Mouse (Mus musculus): ENCODE results near the gene Sept5. TPM values are rescaled to one million over a fixed set of nuclear protein-coding genes. Genes with fewer than 3 reads are reported as not detected.

Gene Sept5
- polyA plus RNA-seq, 1 experiment, result 3.6 TPM

GRCm38 (mm10) chr16:18587847-18588737, 41.7 kb downstream of the Sept5 start:
- H3K4me3 ChIP-seq (ENCODE audit: control insufficient read depth, insufficient read depth, low read length), result no peak overlapping the region
- H3K4me1 ChIP-seq (replicated peaks; ENCODE audit: control insufficient read depth, insufficient read depth, low read length), result peaks cover 14% of the 10 kb centered on the region
- H3K27ac ChIP-seq (ENCODE audit: control insufficient read depth, insufficient read depth, low read length), result no peak overlapping the region
- 12% methylated on average over 57 of the region's 57 CpGs for WGBS
- TF ChIP-seq POLR2A (IDR thresholded peaks at IDR 0.05; ENCODE audit: control insufficient read depth, extremely low read depth, insufficient read depth, low read length, poor library complexity), result no peak
- no peak for TF ChIP-seq CTCF (IDR thresholded peaks at IDR 0.05; ENCODE audit: borderline replicate concordance, control insufficient read depth, extremely low read depth, insufficient read depth, low read length, poor library complexity)
- DNase-seq, result no peak
- H3K36me3 ChIP-seq (ENCODE audit: control insufficient read depth, insufficient read depth, low read length), result no peaks in the 10 kb centered on the region
- H3K27me3 ChIP-seq (ENCODE audit: control insufficient read depth, insufficient read depth, low read length), result peaks cover 30% of the 10 kb centered on the region; the same call in 1 of the 2 replicates

- H3K36me3 ChIP-seq (ENCODE audit: control insufficient read depth, insufficient read depth, low read length), result no peaks in the 10 kb centered on the region
- peaks cover 40% of the 10 kb centered on the region for H3K27me3 ChIP-seq (ENCODE audit: control insufficient read depth, insufficient read depth, low read length)
- 4% methylated on average over 55 of the region's 62 CpGs for WGBS
- no peak overlapping the region for H3K27ac ChIP-seq (ENCODE audit: control insufficient read depth, insufficient read depth, low read length)
- no peak for DNase-seq
- TF ChIP-seq POLR2A (IDR thresholded peaks at IDR 0.05; ENCODE audit: control insufficient read depth, extremely low read depth, insufficient read depth, low read length, poor library complexity) (no peak), CTCF (IDR thresholded peaks at IDR 0.05; ENCODE audit: borderline replicate concordance, control insufficient read depth, extremely low read depth, insufficient read depth, low read length, poor library complexity) (no peak)
- H3K4me1 ChIP-seq (replicated peaks; ENCODE audit: control insufficient read depth, insufficient read depth, low read length), result peaks cover 14% of the 10 kb centered on the region
- H3K4me3 ChIP-seq (ENCODE audit: control insufficient read depth, insufficient read depth, low read length), result no peak overlapping the region
Observed at GRCm38 (mm10) chr16:18586906-18587546, 42.7 kb downstream of the Sept5 start.

- DNase-seq, result no peak
- H3K27me3 ChIP-seq (ENCODE audit: control insufficient read depth, insufficient read depth, low read length), result peaks cover 42% of the 10 kb centered on the region
Observed at GRCm38 (mm10) chr16:18586076-18586905, 43.5 kb downstream of the Sept5 start.

GRCm38 (mm10) chr16:18585676-18586075, 44.1 kb downstream of the Sept5 start:
- TF ChIP-seq POLR2A (IDR thresholded peaks at IDR 0.05; ENCODE audit: control insufficient read depth, extremely low read depth, insufficient read depth, low read length, poor library complexity) (no peak), CTCF (IDR thresholded peaks at IDR 0.05; ENCODE audit: borderline replicate concordance, control insufficient read depth, extremely low read depth, insufficient read depth, low read length, poor library complexity) (no peak)
- Histone ChIP-seq H3K27me3 (ENCODE audit: control insufficient read depth, insufficient read depth, low read length) (peaks cover 39% of the 10 kb centered on the region), H3K4me3 (ENCODE audit: control insufficient read depth, insufficient read depth, low read length) (no peak overlapping the region), H3K36me3 (ENCODE audit: control insufficient read depth, insufficient read depth, low read length) (no peaks in the 10 kb centered on the region), H3K27ac (ENCODE audit: control insufficient read depth, insufficient read depth, low read length) (no peak overlapping the region), H3K4me1 (replicated peaks; ENCODE audit: control insufficient read depth, insufficient read depth, low read length) (peaks cover 15% of the 10 kb centered on the region)
- no peak for DNase-seq
- WGBS, result 50% methylated on average over 10 of the region's 10 CpGs

More at GRCm38 (mm10) chr16:18586076-18586905, 43.5 kb downstream of the Sept5 start:
- H3K36me3 ChIP-seq (ENCODE audit: control insufficient read depth, insufficient read depth, low read length), result no peaks in the 10 kb centered on the region
- peaks cover 15% of the 10 kb centered on the region for H3K4me1 ChIP-seq (replicated peaks; ENCODE audit: control insufficient read depth, insufficient read depth, low read length)
- TF ChIP-seq CTCF (IDR thresholded peaks at IDR 0.05; ENCODE audit: borderline replicate concordance, control insufficient read depth, extremely low read depth, insufficient read depth, low read length, poor library complexity) (no peak), POLR2A (IDR thresholded peaks at IDR 0.05; ENCODE audit: control insufficient read depth, extremely low read depth, insufficient read depth, low read length, poor library complexity) (no peak)
- no peak overlapping the region for H3K27ac ChIP-seq (ENCODE audit: control insufficient read depth, insufficient read depth, low read length)
- 7% methylated on average over 83 of the region's 83 CpGs for WGBS
- no peak overlapping the region for H3K4me3 ChIP-seq (ENCODE audit: control insufficient read depth, insufficient read depth, low read length)

GRCm38 (mm10) chr16:18584901-18585510, 44.7 kb downstream of the Sept5 start:
- Histone ChIP-seq H3K4me3 (ENCODE audit: control insufficient read depth, insufficient read depth, low read length) (no peak overlapping the region), H3K4me1 (replicated peaks; ENCODE audit: control insufficient read depth, insufficient read depth, low read length) (peaks cover 13% of the 10 kb centered on the region), H3K27me3 (ENCODE audit: control insufficient read depth, insufficient read depth, low read length) (peaks cover 45% of the 10 kb centered on the region), H3K36me3 (ENCODE audit: control insufficient read depth, insufficient read depth, low read length) (no peaks in the 10 kb centered on the region), H3K27ac (ENCODE audit: control insufficient read depth, insufficient read depth, low read length) (no peak overlapping the region)
- TF ChIP-seq POLR2A (IDR thresholded peaks at IDR 0.05; ENCODE audit: control insufficient read depth, extremely low read depth, insufficient read depth, low read length, poor library complexity), result no peak
- no peak for TF ChIP-seq CTCF (IDR thresholded peaks at IDR 0.05; ENCODE audit: borderline replicate concordance, control insufficient read depth, extremely low read depth, insufficient read depth, low read length, poor library complexity)
- WGBS, result 90% methylated on average over 10 of the region's 10 CpGs
- DNase-seq, result no peak

All from thymus, adult 2 months (tissue).